Mouse (Mus musculus) heart, postnatal 14 days (tissue): ENCODE data around the gene Rpp30. TPM values are rescaled to one million over a fixed set of nuclear protein-coding genes. Genes with fewer than 3 reads are reported as not detected.
A peak's percentile ranks its signal among the peaks of the same experiment; 100 is the strongest.

Source experiments
- DNase-seq, 2 experiments: peaks; one replicate each; pipeline ENCODE4 v3.0.0; 2021 to 2022
- intact Hi-C: fragments of 180-260 bp; cut with DNase I; formaldehyde crosslinking; loops from one replicate; pipeline ENCODE4 v1.15.1; 2025
- long read RNA-seq, 2 experiments: library from polyadenylated mRNA; stranded (forward); transcript quantifications; one replicate each; pipeline ENCODE4 v2.0.0; 2021
- total RNA-seq, 2 experiments: library from RNA; stranded (reverse); gene quantifications; 2 replicates each; pipeline ENCODE4 v1.2.3; 2021

Gene Rpp30
- 10 to 100 TPM; 11.2 to 12.7 TPM for total RNA-seq
- long read RNA-seq, experiment 1, transcript Rpp30-201 (11 exons, 1,145 nt): major isoform, 30 of 33 reads
- long read RNA-seq, experiment 1, partial matches to known transcripts: 1 of 33 reads
- long read RNA-seq, experiment 1, other reads (novel, unspliced or antisense): 2 of 33 reads
- long read RNA-seq, experiment 2, transcript Rpp30-201 (11 exons, 1,145 nt): major isoform, 28 of 32 reads
- long read RNA-seq, experiment 2, partial matches to known transcripts: 2 of 32 reads
- long read RNA-seq, experiment 2, other reads (novel, unspliced or antisense): 2 of 32 reads

DNA sequence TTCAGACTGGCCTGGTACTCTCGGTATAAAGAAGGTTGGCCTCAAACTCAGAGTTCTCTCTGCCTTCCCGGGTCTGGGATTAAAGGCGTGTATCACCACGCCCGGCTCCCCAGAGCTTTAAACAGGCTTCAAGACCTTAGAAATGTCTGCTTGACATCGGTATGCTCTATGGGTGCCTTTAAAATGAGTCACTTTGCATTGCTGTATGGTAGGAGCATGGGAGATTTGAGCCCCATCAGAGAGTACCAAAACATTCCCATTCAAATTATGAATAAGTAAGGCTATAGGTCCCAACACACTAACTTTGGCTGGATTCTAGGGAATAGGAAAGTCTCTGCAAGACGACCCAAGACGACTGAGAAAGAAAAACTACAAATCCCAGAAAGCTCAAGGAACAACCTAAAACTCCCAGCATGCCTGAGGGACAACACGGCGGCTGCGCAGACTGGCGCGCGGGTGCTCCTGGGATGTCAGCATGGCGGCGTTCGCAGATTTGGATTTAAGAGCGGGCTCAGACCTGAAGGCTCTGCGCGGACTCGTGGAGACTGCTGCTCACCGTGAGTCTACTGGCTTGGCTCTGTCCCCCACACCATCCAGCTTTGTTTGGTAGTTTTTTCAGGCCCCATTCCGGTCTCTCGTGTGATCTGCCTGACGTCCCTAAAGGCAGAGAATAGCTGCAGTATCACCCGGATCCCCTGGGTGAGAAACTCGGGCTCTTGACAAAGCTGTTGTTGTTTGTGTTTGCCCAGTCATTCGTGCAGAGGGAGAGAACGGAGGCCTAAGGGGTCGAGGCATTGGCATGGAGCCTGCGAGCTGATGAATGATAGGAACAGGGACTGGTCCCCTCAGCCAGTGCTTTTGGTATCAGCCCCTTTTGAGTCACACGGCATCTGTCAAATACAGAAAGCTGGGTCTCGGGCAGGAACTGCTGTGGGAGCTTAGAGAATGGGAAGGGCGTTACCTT lies at the start of gene Rpp30:
Rpp30 (plus strand) TSS at position 455 of the 964 bp plus-strand sequence.
- peak; percentile 83 to 87 for DNase-seq
- intact Hi-C loops: loop anchor here (2.0 to 5.0 kb wide), 2 partner anchors 956 to 1091 kb away; no protein-coding TSS in a partner anchor

DNA sequence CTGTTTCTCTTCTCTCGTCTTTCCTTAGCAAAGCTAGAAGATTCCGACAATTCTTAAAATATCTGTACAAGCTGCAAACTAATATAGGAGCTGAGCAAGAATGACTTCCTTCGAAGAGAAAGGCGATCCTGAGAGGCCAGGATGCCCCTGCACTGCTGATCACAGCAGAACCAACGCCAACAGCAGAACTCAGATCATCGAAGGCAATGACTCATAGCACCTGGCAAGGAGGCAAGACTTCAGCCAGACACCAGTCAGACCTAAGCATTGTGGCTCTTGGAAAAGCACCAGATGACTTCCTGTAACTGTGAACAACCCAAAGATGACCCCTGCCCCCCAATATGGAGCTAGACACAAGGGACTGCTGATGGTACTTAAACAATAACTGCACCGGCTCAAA lies 37.5 kb upstream of the Rpp30 start:
- no peak for DNase-seq
- intact Hi-C loops: no loop called here

DNA sequence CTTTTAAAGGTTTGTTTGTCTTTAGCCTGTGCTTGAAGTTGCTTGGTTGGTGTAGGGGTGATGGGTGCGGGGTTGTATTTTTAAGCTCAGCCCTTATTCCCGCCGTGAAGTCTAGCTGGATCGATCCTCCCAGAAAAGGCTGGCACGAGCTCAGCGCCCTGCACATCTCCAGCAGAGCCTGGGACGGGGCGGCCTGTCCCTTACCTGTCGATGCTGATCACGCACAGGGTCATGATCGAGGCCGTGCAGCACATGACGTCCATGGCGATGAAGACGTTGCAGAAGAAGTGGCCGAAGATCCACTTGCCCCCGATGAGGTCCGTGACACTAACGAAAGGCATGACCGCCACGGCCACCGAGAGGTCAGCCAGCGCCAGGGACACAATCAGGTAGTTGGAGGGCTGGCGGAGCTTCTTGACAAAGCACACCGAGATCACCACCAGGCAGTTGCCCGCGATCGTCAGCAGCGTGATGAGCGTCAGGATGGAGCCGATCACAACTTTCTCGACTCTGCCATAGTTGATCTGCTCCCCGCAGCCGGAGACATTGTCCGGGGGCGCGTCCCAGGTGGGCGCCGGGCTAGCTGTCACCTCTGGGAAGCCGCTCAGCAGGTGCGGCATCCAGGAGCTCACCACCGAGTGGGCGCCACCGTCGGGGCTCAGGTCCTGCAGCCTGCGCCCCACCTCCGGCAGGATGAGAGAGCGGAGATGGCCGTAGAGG lies 26.9 kb upstream of the Rpp30 start:
- DNase-seq: no peak
- intact Hi-C loops: no loop called here

DNA sequence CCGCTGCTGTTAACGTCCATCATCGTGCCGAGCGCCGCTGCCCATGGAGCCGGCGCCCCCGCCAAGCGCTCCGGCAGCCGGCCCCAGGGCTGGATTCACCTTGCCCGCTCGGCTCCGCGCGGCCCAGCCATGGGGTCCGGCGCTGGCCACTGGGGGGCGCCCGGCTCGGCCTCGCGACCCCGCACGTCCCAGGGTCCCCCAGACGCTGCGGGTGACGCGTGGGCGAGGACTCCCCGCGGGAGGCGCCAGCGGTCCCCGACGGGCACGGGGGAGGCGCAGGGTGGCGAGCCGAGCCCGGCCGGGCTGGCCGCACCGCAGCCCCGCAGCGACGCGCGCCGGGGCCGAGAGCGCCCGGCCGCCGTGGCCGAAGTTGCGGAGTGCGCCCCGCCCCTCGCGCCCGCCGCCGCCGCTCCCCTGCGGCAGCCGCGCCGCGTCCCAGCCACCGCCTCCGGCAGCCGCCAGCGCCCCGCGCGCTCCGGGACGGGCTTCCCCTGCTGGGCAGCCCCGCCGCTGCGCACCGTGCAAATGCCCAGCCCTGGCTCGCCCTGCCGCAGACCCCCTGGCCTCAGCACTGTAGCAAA lies 26.2 kb upstream of the Rpp30 start, which contains the start of gene Htr7:
Htr7 (minus strand) TSS at position 277 of the 581 bp plus-strand sequence.
- intact Hi-C loops: no loop called here
- peak; percentile 23 to 31 for DNase-seq

DNA sequence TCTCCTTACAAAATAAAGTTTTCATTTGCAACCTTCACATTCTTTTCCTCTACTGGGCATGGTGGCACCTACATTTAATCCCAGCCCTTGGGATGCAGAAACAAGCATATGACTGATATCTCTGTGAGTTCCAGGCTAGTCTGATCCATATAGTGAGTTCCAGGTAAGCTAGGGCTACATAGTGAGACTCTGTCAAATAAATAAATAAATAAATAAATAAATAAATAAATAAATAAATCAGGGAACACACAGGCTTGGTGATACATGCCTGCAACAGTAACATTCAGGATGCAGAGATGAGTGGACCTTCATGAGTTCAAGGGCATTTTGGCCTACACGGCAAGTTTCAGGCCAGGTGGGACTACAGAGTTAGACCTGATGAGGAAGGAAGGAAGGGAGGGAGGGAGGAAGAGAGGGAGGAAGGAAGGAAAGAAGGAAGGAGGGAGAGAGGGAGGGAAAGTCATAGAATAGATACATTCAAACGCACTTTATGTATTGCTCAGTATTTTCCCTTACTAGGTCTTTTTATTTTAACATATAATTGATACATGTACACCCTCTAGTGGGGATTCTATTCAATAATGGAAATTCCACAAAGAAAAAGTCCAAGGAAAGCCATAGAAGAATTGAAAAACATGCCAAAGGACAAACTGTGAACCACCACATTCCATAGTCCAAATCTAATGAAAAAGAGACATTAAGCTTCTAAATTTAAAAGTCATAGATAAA lies 20.6 kb upstream of the Rpp30 start:
- DNase-seq: no peak
- intact Hi-C loops: loop anchor here (5.0 kb wide), 1 partner anchor 1071 kb away; no protein-coding TSS in a partner anchor

DNA sequence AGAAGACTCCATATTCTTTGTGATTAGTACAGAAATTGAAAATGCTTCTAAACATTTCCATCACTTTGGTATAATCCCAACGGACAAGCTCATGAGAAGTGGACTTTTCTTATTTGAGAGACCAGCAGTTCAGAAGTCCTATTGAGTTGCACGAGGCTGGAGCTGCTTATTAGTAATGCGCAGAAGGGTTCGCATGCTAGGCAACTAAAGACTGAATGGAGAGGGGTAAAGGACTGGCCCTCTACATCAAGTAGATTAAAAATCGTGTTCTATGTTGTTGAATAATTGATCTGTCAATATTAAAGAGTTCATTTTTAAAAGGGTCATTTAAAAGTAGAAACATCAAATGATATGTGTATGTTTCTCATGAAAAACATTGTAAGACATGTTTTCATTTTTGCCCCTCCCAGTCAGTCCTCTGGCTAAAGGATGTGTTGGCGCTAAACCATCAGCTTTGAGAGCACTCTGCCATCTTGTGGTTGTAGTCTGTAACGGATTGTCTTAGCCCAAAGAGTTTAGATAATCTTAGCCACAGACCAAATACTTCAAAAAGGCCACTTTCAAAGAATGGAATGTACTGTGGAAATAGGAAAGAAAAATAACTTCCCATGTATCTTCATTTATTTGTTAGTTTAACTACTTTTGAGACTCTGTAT lies 782 bp upstream of the Rpp30 start:
- peak; percentile 17 to 51 for DNase-seq
- intact Hi-C loops: loop anchor here (2.0 to 5.0 kb wide), 2 partner anchors 955 to 1090 kb away; no protein-coding TSS in a partner anchor

DNA sequence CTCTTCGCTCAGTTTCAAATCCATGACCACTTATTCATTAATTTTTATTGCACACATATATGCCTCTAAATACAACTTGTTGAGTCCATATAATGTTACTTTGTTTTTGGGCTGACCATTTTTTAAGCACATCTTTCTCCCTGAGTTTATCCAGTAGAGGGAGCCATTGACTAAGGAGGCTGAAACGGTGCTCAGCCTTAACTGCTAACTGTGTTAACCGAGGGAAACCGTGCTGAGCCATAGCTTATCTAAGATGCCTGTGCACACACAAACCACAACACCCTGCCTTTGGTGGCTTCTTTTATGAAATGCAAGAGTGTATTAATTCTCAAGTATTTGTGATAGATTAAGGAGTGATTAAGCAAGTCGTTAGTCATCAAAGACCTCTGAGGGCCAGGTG lies 7.3 kb downstream of the Rpp30 start:
- DNase-seq: peak in 1 of 2 experiments; percentile 15
- intact Hi-C loops: loop anchor here (1.0 kb wide), 1 partner anchor 360 kb away; no protein-coding TSS in a partner anchor

DNA sequence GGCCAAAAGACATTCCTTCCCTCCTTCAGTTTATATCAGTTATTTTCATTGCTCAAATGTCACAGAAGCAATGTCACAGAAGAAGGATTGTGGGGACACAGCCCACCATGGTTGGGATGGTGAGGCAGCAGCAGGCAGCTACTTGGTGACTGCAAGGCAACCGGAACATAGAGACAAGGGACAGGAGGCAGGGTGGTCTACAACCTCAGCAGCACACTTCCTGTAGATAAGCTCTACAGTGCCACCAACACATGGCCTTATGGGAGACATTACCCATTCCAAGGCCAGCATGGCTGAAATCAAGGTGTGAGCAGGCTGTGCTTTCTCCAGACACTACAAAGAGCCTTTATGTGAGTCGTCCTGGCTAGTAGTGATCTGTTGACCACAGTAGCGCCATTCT lies 13.7 kb downstream of the Rpp30 start:
- intact Hi-C loops: no loop called here
- no peak for DNase-seq

DNA sequence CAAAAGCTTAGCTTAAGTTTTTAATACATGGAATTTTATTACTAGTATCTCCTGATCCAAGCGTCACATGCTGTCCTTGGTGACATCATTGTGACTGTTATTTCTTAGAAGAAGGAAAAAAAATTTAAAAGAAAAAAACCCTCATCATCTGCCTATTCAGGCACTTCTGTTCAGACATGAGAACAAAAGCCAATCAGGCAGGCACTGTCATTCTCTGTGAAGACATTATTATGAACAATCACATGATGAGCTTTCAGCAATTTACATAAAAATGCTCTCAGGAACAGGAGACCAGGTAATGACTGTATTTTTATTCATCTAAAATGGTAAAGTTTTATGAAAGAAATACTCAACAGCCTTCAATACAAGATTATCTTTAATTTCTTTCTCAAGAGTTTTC lies 14.7 kb downstream of the Rpp30 start:
- DNase-seq: no peak
- intact Hi-C loops: no loop called here

DNA sequence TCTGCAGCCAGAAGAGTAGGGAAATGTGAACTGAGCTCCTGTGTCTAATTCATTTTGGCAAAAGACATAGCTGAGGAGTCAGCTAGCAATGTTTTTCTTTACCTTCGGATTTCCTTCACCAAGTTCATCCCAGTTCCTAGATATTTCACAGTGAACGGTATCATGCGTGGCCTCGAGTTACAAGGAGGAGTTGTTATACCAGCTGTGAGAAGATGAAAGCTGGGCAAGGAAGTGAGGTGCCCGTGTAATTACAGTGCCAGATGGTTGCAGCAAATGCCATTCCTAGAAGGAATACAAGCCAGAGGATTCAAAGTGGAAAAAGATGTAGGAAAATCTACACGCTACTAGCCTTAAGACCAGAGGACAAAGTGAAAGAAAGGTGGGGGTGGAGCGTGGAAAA lies 15.4 kb downstream of the Rpp30 start:
- intact Hi-C loops: no loop called here
- DNase-seq: no peak

DNA sequence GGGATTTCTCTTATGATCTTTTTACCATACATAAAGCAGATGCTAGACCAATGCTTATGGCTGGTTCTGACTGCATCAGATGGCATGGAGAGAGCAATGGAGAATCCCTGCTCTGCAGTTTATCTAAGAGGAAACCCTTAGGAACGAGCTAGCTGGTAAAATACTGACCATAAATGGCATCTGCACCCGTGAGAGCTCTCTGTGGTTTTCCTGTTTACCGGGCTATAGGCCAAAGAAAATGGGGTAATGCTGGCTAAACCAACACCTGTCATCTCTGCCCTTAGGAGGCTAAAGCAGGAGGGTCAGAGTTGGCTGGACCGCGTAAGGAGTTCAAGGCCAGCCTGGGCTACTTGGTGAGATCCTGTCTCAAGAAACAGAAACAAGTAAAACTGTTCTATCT lies 20.4 kb downstream of the Rpp30 start:
- intact Hi-C loops: no loop called here
- DNase-seq: no peak

DNA sequence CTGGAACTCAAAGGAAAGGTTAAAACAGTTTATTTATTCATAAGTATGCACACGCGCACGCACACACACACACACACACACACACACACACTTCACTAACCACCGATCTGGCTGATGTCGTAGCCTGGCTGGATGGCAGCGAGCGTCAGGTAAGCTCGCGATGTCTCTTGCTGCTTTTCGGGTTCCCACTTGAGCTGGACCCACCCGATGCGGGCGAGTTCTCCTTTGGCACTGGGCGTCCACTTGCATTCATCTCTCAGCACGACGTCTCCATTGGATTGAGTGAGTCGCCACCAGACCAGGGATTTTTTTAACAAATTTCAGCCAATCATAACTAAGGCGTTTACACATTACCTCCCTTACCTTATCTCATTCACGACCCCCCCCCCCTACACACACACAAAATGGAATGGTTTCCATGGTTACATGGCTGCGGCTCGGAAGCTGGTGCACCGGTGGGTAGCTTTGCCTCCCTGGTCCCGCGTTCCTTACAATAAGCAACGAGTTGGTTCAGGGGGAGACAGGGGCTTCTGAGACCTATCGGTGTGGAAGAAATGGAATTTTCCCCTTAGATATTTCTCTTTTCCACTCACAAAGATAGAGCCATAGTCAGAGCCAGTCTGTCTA lies 25.9 kb downstream of the Rpp30 start:
- intact Hi-C loops: no loop called here
- DNase-seq: no peak

DNA sequence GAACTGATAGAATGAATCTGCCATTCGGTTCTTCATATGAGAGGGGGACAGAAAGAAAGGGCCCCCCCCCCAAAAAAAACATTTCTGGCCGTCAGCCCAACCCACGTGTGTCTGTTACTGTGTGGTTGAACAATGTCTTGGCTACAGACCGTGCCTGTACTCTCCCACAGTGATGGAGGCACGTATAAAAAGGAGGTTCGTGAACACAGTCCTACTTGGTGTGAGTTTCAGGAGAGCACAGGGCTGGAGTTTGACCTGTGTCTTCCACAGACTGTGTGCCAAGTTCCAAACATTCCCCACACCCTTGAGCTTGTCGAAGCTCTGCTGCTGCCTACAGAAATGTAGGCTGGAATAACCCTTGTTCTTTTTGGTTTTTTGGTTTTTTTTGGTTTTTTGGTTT lies 26.9 kb downstream of the Rpp30 start:
- DNase-seq: no peak
- intact Hi-C loops: loop anchor here (2.0 to 5.0 kb wide), 2 partner anchors 57 to 330 kb away; no protein-coding TSS in a partner anchor

DNA sequence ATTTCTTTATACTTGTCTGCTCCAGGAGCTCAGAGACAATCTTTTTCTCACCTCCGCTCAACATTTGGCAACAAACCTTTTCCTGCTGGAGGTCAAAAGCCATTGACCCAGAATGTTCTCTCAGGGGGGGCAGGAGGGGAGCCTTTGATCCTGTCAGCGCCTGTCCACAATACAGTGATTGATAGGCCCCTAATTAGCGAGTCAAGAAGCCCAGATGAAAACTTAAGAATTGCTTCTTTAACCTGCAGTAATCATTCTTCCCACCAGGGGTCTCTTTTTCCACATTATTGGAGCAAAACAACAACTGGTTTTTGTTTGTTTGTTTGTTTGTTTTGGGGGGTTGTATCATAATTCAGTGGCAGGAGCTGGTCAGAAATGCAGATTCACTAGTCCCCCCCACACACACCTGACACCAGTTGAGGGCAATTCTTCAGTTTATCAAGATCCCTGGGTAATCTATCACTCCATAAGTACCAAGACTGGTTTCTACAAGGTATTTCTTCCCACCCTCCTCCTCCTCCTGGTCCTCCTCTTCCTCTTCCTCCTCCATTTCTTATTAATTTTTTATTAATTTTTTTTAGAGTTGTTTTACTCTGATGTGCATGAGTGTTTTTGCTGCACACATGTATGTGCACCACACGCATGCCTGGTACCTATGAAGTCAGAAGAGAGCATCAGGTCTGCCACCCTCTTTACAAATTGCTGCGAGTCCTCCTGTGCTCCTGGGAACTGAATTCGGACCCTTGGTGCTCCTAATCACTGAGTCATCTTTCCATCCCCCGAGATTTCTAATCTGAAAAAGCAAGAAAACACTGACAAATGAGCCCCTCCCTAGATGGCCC lies 27.8 kb downstream of the Rpp30 start:
- DNase-seq: peak in 1 of 2 experiments; percentile 32
- intact Hi-C loops: loop anchor here (2.0 to 5.0 kb wide), 2 partner anchors 56 to 330 kb away; no protein-coding TSS in a partner anchor

DNA sequence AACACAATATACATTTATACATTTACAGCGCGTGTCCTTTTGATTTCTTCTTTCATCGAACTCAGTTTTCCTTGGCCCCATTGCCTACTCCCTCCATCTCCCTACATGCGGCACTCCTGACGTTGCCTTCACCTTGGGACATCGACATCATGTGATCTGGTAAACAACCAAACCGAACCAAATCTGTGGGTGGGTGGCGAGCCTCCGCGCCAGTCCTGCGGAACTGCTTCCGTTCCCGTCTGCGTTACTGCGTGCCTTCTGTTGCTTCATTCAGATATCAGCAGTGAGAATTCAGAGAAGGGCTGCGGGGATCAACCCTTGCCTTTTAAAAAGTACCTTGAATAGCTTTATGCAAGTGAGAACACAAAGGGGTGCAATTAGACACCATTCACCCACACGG lies 28.5 kb downstream of the Rpp30 start:
- no peak for DNase-seq
- intact Hi-C loops: loop anchor here (5.0 kb wide), 1 partner anchor 55 kb away; no protein-coding TSS in a partner anchor

DNA sequence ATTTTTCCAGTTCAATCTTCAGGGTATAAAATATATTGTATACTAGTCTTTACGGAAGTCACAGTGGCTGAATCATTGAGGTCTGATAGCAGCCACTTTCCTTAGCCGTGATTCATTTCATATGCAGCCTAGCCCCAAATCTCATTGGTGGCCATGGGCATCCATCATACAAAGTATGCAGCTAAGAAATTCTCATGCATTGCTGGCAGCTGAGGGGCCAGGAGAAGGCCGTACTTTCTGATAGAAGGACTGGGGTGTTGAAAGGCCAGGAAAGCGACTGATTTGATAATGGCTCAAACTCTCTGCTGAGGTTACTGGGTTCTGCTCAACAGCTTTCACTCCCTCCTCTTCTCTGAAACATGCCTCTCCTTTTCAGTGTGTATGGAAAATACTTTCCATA lies 32.7 kb downstream of the Rpp30 start:
- peak in 1 of 2 experiments; percentile 12 for DNase-seq
- intact Hi-C loops: loop anchor here (5.0 kb wide), 1 partner anchor 151 kb away; no protein-coding TSS in a partner anchor

DNA sequence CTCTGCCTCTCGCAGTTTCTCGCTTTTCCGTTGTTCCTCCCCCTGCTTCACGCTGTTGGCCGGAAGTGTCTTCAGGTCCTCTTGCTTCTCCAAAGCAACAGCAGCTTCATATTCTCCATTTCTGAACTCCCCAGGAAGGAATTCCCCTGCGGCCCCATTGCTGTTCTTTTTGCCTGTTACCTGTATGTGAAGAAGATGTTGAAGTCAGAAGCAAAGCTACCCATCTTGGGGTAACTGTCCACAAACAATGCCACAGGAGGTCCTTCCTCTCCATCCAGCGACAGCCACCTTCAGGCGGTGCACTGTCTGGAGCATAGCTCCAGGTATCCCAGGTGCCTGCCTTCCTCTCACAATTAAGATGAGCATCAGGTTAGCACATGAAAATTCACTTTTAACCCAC lies 35.7 kb downstream of the Rpp30 start:
- intact Hi-C loops: loop anchor here (5.0 kb wide), 1 partner anchor 148 kb away; no protein-coding TSS in a partner anchor
- no peak for DNase-seq
